Mouse (Mus musculus): ENCODE data around the gene Zmym4.

The Zmym4 gene

GRCm38 (mm10) chr4:126942846-126943245, 25.1 kb downstream of the Zmym4 start:
- no peak for DNase-seq

DNA sequence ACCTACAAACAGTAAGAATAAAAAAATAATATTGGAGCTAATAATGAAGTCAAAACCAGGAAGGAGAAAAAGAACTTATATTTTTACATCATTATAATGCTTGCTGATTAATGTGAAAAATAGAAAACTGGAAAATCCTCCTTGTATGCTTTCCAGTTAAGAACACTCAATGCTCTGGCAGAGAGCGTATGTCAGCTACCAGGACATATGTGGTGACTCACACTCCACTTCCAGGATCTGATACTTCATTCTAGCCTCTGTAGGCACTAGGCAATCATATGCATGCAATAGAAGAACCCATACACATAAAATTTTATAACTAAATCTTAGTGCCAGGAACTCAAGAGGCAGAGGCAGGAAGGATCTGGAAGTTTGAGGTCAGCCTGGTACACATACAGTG, 40.2 kb downstream of the Zmym4 start:
- DNase-seq: no peak

- no peak for DNase-seq
Measured at GRCm38 (mm10) chr4:126889879-126890278, 78.1 kb downstream of the Zmym4 start.

DNA sequence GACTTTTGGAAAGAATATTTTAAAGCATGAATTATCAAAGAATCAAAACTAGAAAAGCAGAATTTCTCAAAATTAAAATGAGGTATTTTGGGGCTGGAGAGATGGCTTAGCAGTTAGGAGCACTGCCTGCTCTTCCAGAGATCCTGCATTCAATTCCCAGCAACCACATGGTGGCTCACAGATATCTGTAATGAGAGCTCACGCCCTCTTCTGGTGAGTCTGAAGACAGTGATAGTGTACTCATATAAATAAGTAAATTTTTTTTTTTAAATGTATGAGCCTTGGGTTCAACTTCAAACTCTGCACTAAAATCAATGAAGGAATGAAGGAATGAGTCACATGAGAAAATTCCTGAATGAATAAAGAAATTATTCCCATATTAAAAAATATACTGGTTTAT, 82.0 kb downstream of the Zmym4 start:
- DNase-seq: no peak

DNA sequence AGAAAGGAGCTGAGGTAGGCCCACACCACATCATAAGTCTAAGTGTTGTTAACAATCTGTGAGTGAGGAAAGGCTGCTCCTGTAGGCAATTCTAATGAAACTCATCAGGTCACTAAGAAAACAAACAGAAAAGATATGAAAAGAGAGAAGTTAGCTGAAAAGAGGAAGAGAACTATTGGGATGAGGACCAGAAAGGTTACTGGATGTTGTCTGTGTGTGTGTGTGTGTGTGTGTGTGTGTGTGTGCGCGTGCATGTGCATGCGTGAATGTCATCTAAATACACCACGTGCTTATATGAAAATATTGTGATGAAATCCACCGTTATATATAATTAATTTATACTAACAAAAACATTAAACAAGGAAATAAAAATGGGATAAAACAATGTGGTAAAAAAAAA, 84.3 kb downstream of the Zmym4 start:
- DNase-seq: no peak

- DNase-seq: no peak
Measured at GRCm38 (mm10) chr4:126879560-126880275, 88.2 kb downstream of the Zmym4 start.

DNA sequence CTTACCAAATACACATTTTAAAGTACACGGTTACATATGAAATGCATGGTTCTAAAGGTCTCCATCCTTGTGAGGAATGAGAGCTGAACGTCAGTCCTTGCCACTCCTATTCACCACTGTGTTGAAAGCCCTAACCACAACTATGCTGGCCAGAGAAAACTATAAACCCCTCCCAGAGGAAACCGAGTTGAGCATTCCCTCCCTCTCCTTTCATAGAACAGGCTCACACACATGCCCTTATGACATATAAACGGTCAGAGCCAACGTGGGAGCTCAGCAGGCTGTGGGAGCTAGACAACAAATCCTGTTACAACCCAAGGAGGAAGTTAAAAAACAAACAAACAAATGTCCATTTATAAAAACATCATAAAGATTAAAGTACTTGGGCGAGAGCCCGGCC, 95.2 kb downstream of the Zmym4 start:
- DNase-seq: no peak

DNA sequence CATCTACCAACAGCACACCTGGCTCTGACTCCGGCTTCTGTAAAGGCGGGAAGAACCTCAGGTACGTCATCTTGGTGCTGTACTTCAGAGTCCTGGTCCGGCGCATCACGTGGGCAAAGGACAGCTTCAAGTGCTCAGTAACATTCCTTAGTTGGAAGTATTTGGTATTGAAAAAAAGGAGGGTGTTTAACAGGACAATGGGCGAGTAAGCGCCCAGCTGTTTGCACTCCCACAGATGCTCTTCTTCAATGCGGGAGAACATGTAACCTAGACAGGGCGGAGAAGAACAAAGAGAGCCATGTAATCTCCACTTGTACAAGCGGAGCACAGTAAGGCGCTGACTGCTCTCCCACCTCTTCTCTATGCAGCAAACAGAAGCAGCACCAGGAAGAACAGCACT, 99.2 kb downstream of the Zmym4 start:
- DNase-seq: no peak

DNA sequence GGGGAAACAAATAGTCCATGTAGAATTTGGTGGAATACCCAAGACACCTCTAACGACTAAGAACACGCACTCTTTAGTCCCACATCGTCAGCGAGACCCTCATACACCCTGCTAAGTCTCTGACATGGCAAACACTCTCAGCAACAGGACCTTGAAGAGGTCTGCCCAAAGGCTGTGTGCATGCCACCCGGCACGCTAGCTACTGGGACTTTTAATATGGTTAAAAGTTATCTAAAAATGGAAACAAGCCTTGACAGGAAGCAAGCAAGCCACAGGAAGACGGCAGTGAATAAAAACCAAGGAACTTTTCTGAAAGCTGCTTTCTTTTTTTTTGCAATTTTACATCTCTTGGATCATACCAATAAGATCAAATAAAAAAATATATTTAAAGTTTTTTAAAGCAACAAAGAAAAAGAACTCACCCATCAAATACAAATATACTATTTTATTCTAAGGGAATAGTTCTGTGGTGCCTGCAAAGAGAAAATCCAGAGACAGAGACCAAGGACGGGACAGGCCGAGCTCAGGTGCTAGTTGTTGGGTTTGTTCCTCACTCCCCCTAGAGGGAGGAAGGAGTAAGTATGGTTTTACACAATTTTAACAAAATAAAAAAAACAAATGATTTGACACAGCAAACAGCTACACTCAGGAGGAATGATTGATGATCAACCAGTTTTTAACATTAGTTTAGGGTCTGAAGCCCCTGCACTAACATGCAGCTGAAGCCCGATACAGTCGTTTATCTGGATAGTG, 106.2 kb downstream of the Zmym4 start:
- DNase-seq: no peak

GRCm38 (mm10) chr4:126860268-126860986, 107.5 kb downstream of the Zmym4 start:
- no peak for DNase-seq

DNA sequence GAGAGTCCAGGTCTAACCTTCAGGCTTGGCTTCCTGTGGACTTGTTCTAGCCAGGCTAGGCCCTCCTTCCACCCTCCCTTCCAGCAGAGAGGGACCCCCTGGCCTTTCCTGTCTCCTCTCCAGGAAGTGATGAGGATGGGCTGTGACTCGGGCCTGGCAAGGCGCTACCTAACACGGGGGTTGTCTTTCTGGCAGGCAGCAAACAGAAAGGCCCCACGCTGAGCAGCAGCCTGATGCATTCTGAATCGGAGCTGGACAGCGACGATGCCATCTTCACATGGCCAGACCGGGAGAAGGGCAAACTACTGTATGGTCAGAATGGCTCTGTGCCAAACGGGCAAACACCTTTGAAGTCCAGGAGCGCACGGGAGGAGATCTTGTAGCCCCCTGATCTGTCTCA, 115.0 kb downstream of the Zmym4 start:
- DNase-seq: peak in 1 of 2 experiments; percentile 23

- DNase-seq: no peak
Measured at GRCm38 (mm10) chr4:126850778-126851080, 117.2 kb downstream of the Zmym4 start.

- no peak for DNase-seq
Measured at GRCm38 (mm10) chr4:126850019-126850777, 117.7 kb downstream of the Zmym4 start.

- DNase-seq: no peak
Measured at GRCm38 (mm10) chr4:126846971-126847370, 121.0 kb downstream of the Zmym4 start.

GRCm38 (mm10) chr4:126845664-126846063, 122.3 kb downstream of the Zmym4 start:
- no peak for DNase-seq

DNA sequence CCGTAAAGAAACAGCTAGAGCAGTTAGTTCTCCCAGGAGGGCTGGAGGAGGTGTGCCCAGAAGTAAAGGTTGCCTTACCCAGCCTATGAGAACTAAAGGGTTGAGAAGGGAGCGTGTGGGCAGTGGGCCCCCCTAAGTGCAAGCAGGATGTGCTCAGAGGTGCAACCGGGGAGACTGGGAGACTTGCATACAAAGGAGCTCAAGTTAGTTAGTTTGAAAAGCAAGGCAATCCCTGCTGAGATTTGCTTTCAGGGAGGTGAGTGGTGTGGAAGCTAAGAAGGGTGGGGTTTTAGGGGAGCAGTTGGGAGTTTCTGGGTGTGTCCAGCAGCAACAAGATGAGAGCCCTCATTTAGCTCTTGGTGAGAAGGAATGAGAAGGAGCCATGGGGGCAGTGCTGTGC, 125.0 kb downstream of the Zmym4 start:
- DNase-seq: no peak

- DNase-seq: no peak
Measured at GRCm38 (mm10) chr4:126840996-126841560, 126.9 kb downstream of the Zmym4 start.

DNA sequence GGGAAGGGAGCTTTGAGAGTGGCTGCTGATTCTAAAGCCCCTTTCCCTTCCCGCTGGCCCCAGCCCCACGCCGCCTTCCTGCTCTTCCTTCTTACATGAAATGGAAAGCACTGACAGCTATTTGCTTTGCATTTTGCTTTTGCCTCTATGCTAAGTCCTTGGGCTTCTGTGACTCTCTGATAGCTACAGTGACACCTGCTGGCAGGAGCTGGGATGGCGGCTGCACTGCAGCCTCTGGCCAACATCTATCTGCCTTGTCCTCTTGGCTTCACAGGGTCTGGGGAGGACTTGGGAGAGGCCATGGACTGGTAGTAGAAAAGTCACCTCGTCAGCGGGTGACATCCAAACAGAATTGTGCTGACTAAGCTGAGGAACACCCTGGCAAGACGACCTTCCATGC, 128.1 kb downstream of the Zmym4 start:
- DNase-seq: peak; percentile 85 to 89

GRCm38 (mm10) chr4:126838799-126839198, 129.1 kb downstream of the Zmym4 start:
- DNase-seq: no peak

- no peak for DNase-seq
Measured at GRCm38 (mm10) chr4:126831122-126831521, 136.8 kb downstream of the Zmym4 start.

- no peak for DNase-seq
Measured at GRCm38 (mm10) chr4:126823917-126824316, 144.0 kb downstream of the Zmym4 start.

All from cerebellum, postnatal 36 days (tissue).